Mouse (Mus musculus): ENCODE data around the gene Schip1. TPM values are rescaled to one million over a fixed set of nuclear protein-coding genes. Genes with fewer than 3 reads are reported as not detected.

The Schip1 gene
- polyA plus RNA-seq, 1 experiment from 2014 or later: 37.1 TPM

- no peak overlapping the region for H3K4me3 ChIP-seq (ENCODE audit: low read depth, low read length)
- H3K4me2 ChIP-seq (ENCODE audit: low read depth, low read length): no peak overlapping the region
- no peak for ATAC-seq (ENCODE audit: low read depth)
- H3K4me1 ChIP-seq (ENCODE audit: control insufficient read depth, insufficient read depth, low read length): no peaks in the 10 kb centered on the region
- H3K9me3 ChIP-seq (ENCODE audit: control insufficient read depth, low read length): no peaks in the 10 kb centered on the region
- 79% methylated on average over 5 of the region's 5 CpGs for WGBS
- H3K9ac ChIP-seq (ENCODE audit: low read depth, low read length): no peak overlapping the region
- no peak overlapping the region for H3K27ac ChIP-seq (replicated peaks; ENCODE audit: low read depth, low read length)
- DNase-seq (ENCODE audit: low spot score): no peak
- H3K27me3 ChIP-seq (replicated peaks; ENCODE audit: control insufficient read depth, insufficient read depth, low read length): no peaks in the 10 kb centered on the region
- no peaks in the 10 kb centered on the region for H3K36me3 ChIP-seq (ENCODE audit: control insufficient read depth, insufficient read depth, low read length)
Observed at GRCm38 (mm10) chr3:68662386-68662785, 597.8 kb downstream of the Schip1 start.

- peak; percentile 12 for DNase-seq (ENCODE audit: low spot score)
- Histone ChIP-seq H3K4me2 (ENCODE audit: low read depth, low read length) (no peak overlapping the region), H3K4me1 (ENCODE audit: control insufficient read depth, insufficient read depth, low read length) (no peaks in the 10 kb centered on the region), H3K9me3 (ENCODE audit: control insufficient read depth, low read length) (no peaks in the 10 kb centered on the region), H3K4me3 (ENCODE audit: low read depth, low read length) (no peak overlapping the region), H3K9ac (ENCODE audit: low read depth, low read length) (no peak overlapping the region), H3K27ac (replicated peaks; ENCODE audit: low read depth, low read length) (no peak overlapping the region), H3K36me3 (ENCODE audit: control insufficient read depth, insufficient read depth, low read length) (no peaks in the 10 kb centered on the region), H3K27me3 (replicated peaks; ENCODE audit: control insufficient read depth, insufficient read depth, low read length) (no peaks in the 10 kb centered on the region)
- no peak for ATAC-seq (ENCODE audit: low read depth)
- 69% methylated on average over 6 of the region's 6 CpGs for WGBS
Observed at GRCm38 (mm10) chr3:68664337-68664736, 599.7 kb downstream of the Schip1 start.

GRCm38 (mm10) chr3:68666377-68666776, 601.8 kb downstream of the Schip1 start:
- H3K36me3 ChIP-seq (ENCODE audit: control insufficient read depth, insufficient read depth, low read length): no peaks in the 10 kb centered on the region
- no peak for ATAC-seq (ENCODE audit: low read depth)
- H3K4me2 ChIP-seq (ENCODE audit: low read depth, low read length): no peak overlapping the region
- no peak overlapping the region for H3K9ac ChIP-seq (ENCODE audit: low read depth, low read length)
- H3K27ac ChIP-seq (replicated peaks; ENCODE audit: low read depth, low read length): no peak overlapping the region
- H3K27me3 ChIP-seq (replicated peaks; ENCODE audit: control insufficient read depth, insufficient read depth, low read length): no peaks in the 10 kb centered on the region
- WGBS: 85% methylated on average over 7 of the region's 7 CpGs
- DNase-seq (ENCODE audit: low spot score): no peak
- H3K4me1 ChIP-seq (ENCODE audit: control insufficient read depth, insufficient read depth, low read length): no peaks in the 10 kb centered on the region
- H3K4me3 ChIP-seq (ENCODE audit: low read depth, low read length): no peak overlapping the region
- H3K9me3 ChIP-seq (ENCODE audit: control insufficient read depth, low read length): no peaks in the 10 kb centered on the region

GRCm38 (mm10) chr3:68667852-68668251, 603.2 kb downstream of the Schip1 start:
- Histone ChIP-seq H3K4me1 (ENCODE audit: control insufficient read depth, insufficient read depth, low read length) (no peaks in the 10 kb centered on the region), H3K36me3 (ENCODE audit: control insufficient read depth, insufficient read depth, low read length) (no peaks in the 10 kb centered on the region), H3K9ac (ENCODE audit: low read depth, low read length) (no peak overlapping the region), H3K4me3 (ENCODE audit: low read depth, low read length) (no peak overlapping the region), H3K27me3 (replicated peaks; ENCODE audit: control insufficient read depth, insufficient read depth, low read length) (no peaks in the 10 kb centered on the region), H3K9me3 (ENCODE audit: control insufficient read depth, low read length) (no peaks in the 10 kb centered on the region), H3K27ac (replicated peaks; ENCODE audit: low read depth, low read length) (no peak overlapping the region), H3K4me2 (ENCODE audit: low read depth, low read length) (no peak overlapping the region)
- ATAC-seq (ENCODE audit: low read depth) (no peak), DNase-seq (ENCODE audit: low spot score) (no peak)
- WGBS: 82% methylated on average over 1 of the region's 1 CpGs

GRCm38 (mm10) chr3:68669418-68669974, 604.9 kb downstream of the Schip1 start:
- H3K4me1 ChIP-seq (ENCODE audit: control insufficient read depth, insufficient read depth, low read length): no peaks in the 10 kb centered on the region
- no peak overlapping the region for H3K9ac ChIP-seq (ENCODE audit: low read depth, low read length)
- no peaks in the 10 kb centered on the region for H3K27me3 ChIP-seq (replicated peaks; ENCODE audit: control insufficient read depth, insufficient read depth, low read length)
- 0 out of 2 replicates have a peak, but pooled peaks cover 2% of the 10 kb centered on the region for H3K9me3 ChIP-seq (ENCODE audit: control insufficient read depth, low read length)
- H3K27ac ChIP-seq (replicated peaks; ENCODE audit: low read depth, low read length): no peak overlapping the region
- DNase-seq (ENCODE audit: low spot score) (no peak), ATAC-seq (ENCODE audit: low read depth) (no peak)
- no peak overlapping the region for H3K4me3 ChIP-seq (ENCODE audit: low read depth, low read length)
- 78% methylated on average over 5 of the region's 5 CpGs for WGBS
- H3K36me3 ChIP-seq (ENCODE audit: control insufficient read depth, insufficient read depth, low read length): no peaks in the 10 kb centered on the region
- no peak overlapping the region for H3K4me2 ChIP-seq (ENCODE audit: low read depth, low read length)

- ATAC-seq (ENCODE audit: low read depth): no peak
- WGBS: 56% methylated on average over 2 of the region's 2 CpGs
- DNase-seq (ENCODE audit: low spot score): no peak
Observed at GRCm38 (mm10) chr3:68674721-68675120, 610.1 kb downstream of the Schip1 start.

GRCm38 (mm10) chr3:68675216-68675835, 610.7 kb downstream of the Schip1 start:
- 81% methylated on average over 12 of the region's 12 CpGs for WGBS
- H3K9ac ChIP-seq (ENCODE audit: low read depth, low read length): no peak overlapping the region
- H3K4me2 ChIP-seq (ENCODE audit: low read depth, low read length): no peak overlapping the region
- H3K27me3 ChIP-seq (replicated peaks; ENCODE audit: control insufficient read depth, insufficient read depth, low read length): no peaks in the 10 kb centered on the region
- DNase-seq (ENCODE audit: low spot score) (no peak), ATAC-seq (ENCODE audit: low read depth) (no peak)
- 0 out of 2 replicates have a peak, but pooled peaks cover 2% of the 10 kb centered on the region for H3K9me3 ChIP-seq (ENCODE audit: control insufficient read depth, low read length)
- H3K4me3 ChIP-seq (ENCODE audit: low read depth, low read length): no peak overlapping the region
- no peaks in the 10 kb centered on the region for H3K36me3 ChIP-seq (ENCODE audit: control insufficient read depth, insufficient read depth, low read length)
- no peak overlapping the region for H3K27ac ChIP-seq (replicated peaks; ENCODE audit: low read depth, low read length)
- H3K4me1 ChIP-seq (ENCODE audit: control insufficient read depth, insufficient read depth, low read length): peaks cover 6% of the 10 kb centered on the region; the same call in 1 of the 2 replicates

More at GRCm38 (mm10) chr3:68674721-68675120, 610.1 kb downstream of the Schip1 start:
- Histone ChIP-seq H3K4me2 (ENCODE audit: low read depth, low read length) (no peak overlapping the region), H3K4me3 (ENCODE audit: low read depth, low read length) (no peak overlapping the region), H3K27ac (replicated peaks; ENCODE audit: low read depth, low read length) (no peak overlapping the region), H3K4me1 (ENCODE audit: control insufficient read depth, insufficient read depth, low read length) (peaks cover 6% of the 10 kb centered on the region; the same call in 1 of the 2 replicates), H3K27me3 (replicated peaks; ENCODE audit: control insufficient read depth, insufficient read depth, low read length) (no peaks in the 10 kb centered on the region), H3K9ac (ENCODE audit: low read depth, low read length) (no peak overlapping the region), H3K36me3 (ENCODE audit: control insufficient read depth, insufficient read depth, low read length) (no peaks in the 10 kb centered on the region), H3K9me3 (ENCODE audit: control insufficient read depth, low read length) (0 out of 2 replicates have a peak, but pooled peaks cover 2% of the 10 kb centered on the region)
